Mouse (Mus musculus) induced T-regulatory cell, adult 2 months (primary cell): ENCODE measurements around the gene Papola.
A peak's percentile ranks its signal among the peaks of the same experiment; 100 is the strongest.

Experiments
- DNase-seq: peaks from one replicate; pipeline ENCODE4 v3.0.0-alpha.2; 2012; ENCODE audit warnings: low read depth

Gene Papola

GRCm38 (mm10) chr12:105784196-105784999 lies at the start of gene Papola:
Gene Papola (plus strand): TSS chr12:105784694.
- DNase-seq: peak; percentile 94

DNA sequence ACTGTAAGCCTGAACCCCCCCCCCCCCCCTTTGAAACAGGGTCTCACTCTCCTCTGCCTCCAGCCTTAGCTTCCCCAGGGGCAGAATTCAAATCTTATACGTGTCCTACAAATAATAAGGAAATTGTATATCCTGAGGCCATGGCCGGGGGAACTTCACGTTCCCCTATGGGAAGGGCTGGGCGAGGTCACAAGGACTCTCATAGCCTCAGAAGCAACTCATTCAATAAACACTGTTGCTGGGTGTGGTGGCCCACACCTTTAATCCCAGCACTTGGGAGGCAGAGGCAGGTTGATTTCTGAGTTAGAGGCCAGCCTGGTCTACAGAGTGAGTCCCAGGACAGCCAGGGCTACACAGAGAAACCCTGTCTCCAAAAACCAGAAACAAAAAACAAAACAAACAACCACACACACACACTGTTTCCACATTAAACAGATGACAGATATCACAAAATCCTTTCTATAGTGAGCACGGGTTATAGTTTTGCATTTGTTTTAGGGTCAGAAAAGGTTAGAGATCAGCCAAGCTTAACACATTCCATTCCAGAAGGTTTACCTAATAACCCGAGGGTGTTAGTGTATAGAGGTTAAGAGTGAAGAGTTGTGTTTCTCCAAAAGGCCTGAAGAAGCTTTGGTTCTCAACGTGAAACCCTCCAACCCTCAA lies 49.1 kb upstream of the Papola start:
- no peak for DNase-seq

GRCm38 (mm10) chr12:105735889-105736251 lies 48.6 kb upstream of the Papola start:
- no peak for DNase-seq

DNA sequence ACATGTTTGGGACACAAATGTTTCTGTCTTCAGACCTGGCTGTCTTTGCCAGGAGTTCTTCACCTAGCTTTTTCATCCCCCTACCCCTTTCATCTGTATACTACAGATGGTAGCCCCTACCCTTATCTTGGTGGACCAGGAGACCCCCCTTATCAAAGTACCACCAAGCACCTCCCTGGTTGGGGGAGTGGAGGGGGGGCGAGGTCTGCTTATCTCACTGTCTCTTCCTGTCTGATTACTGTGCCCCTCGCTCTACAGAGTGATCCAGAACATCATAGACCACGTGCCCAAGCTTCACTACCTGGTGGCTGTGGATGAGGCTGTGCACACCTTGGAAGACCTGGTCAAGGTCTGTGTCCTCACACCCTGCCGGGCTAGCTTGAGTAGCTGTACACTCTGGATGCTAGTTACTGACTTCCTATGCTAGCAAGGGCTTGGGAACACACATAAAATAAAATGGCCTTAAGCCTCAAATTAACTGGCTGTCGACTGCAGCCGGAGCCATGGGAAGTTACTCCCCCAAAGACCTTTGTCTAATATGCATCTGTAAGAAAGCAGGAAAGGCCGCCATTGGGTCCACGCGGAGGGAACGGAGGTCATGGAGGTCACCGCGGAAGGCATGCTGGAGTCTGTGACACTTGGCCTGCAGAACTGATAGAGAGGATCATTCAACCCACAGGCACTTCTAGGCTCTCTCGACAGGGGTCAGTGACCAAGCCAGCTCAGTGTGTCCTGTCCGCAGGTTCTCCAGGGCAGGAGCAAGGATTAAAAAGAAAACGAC lies 46.0 kb upstream of the Papola start:
- DNase-seq: no peak

GRCm38 (mm10) chr12:105739656-105740055 lies 44.8 kb upstream of the Papola start:
- no peak for DNase-seq

DNA sequence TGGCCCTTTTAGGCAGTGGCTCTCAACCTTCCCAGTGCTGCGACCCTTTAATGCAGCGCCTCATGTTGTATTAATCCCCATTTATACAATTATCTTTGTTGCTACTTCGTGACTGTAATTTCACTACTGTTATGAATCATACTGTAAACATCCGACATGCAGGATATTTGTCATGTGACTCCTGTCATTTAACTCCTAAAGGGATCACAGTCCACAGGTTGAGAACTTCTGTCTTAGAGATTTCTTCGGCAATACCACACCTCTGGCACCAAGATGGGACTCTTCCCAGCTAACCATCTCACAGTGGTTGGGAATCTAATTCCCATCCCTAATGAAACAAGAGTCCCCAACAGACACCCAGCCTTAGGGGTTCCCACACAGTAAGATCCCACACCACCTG lies 36.4 kb upstream of the Papola start:
- DNase-seq: no peak

- no peak for DNase-seq
Measured at GRCm38 (mm10) chr12:105753813-105754212, 30.7 kb upstream of the Papola start.

DNA sequence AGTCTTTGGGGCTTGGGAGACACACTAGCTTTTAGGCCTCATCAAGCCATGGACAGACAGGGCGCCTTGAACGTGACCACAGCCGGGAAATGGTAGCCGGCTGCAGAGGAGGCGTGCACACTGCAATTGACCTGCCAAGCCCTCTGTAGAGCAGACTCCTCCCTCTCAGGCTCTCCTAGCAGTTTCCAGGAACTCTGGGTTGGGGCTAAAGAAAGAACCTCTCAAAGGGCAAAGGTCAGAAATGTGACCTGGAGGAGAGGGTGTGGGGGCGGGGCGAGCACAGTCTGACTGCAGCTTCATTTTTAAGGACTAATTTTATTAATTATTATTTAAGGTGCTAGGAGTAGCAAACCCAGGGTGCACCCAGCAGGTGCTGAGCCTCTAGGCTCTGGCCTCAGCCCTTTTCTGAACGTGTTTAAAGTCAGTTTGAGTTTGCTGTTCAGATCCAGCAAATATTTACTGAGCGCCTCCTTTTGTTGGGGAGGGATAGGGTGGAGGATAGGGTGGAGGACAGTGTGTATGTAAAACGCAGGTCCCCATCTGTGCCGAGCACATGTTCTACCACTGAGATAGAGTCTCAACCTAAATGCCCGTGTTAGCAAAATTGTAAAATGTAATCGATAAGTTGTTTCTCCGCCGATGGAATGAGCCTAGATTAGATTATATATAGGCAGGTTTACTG lies 26.5 kb upstream of the Papola start:
- no peak for DNase-seq

- DNase-seq: no peak
Measured at GRCm38 (mm10) chr12:105758911-105759310, 25.6 kb upstream of the Papola start.

DNA sequence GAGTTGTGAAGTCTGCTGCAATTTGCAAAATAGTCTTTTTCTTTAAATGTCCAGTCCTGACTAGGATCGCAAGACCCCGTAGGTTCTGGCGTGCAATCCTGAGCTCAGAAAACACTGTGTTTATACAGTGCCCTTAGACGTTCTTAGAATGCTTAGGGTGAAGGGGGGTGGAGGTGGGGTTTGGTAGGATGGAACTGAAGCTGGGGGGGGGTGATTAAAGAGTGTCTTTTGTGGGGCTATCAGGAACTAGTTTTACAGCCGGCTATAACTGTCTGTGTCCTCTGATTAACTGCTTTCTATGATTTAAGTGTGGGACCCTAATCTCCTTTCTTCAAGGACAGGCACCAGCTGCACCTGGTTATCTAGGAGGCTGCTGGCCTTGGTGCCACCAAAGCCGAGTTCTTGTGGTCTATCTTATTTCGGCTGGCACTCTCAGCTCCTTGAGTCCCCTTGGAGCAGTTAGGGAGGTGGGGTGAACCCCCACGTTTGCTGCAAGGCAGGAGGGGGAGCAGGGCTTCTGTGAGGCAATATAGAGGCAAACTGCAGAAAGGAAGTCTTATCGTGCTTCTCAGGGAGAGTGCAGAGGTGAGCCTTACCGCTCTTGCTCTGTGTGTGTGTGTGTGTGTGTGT lies 24.5 kb upstream of the Papola start:
- DNase-seq: no peak

DNA sequence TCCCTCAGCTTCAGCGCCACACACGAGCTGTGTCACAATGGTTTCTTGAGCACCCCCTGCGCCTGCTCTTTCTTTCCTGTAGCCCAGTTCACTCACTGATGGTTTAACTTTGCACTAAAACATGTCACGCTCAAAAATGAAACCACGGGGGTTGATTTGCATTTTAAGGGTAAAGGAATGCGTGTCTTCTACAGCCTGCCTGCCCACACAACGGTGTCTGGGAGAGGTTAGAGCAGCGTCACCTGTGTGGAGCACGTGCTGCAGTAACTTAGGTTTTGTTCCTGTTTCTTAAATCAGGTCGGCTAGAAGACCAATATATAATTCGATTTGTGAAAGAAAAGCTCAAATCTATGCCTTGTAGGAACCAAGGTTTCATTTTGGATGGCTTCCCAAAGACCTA lies 23.3 kb upstream of the Papola start:
- DNase-seq: peak; percentile 60

- no peak for DNase-seq
Measured at GRCm38 (mm10) chr12:105761629-105762028, 22.9 kb upstream of the Papola start.

DNA sequence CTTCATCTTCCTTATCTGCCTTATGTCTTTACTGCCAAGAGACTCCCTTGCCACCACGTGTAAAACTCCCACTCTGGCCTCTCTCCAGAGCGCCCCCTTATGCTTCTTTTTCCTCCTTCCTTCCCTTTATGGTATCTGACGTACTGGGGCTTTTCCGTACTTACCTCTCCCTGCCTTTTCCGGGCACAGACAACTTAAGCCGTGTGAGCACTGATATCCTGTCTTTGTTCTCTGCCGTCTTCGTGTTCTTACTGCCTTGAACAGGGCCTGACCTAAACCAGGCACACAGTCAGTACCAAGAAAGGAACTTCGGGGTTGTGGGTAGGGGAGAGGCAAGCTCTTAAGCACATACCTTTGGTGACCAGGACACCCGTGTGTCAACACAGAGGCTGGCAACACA lies 14.8 kb upstream of the Papola start:
- DNase-seq: no peak

- no peak for DNase-seq
Measured at GRCm38 (mm10) chr12:105774871-105775270, 9.6 kb upstream of the Papola start.

- no peak for DNase-seq
Measured at GRCm38 (mm10) chr12:105777651-105778050, 6.8 kb upstream of the Papola start.

DNA sequence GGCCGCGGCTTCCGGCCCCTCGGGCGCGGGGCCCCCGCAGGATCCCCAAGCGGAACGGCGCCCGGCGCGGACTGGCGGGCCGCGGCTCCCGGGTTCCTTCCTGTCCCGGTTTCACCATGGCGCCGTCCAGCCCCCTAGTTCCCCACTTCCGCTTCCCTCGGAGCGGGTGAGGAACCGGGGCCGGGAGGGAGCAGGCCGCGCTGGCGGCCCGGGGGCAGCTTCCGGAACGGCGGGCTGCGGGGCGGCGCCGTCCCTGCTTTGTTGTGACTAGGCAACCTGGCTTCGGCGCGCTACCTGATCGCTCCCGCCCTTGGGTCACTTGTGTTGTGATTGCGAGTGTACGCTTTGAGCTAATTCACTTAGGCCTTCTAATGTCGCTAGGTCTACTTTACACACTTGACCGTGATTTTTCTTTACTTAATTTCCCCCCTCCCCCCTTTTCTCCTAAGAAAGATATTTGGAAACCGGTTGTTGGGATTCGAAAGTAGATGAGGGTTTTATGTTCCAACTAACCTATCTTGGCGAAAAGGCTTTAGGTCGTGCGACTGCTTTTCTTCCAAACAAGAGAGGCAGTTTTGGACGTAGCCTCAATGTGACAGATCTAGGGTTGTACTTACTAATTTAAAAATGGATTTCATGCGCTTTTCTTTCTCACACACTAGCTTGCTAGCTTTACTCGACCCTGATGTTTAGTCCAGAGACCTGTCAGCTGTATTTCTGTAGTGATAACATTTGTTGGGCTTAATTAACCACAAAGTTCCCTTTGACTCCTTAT lies 693 bp downstream of the Papola start:
- DNase-seq: peak; percentile 88

DNA sequence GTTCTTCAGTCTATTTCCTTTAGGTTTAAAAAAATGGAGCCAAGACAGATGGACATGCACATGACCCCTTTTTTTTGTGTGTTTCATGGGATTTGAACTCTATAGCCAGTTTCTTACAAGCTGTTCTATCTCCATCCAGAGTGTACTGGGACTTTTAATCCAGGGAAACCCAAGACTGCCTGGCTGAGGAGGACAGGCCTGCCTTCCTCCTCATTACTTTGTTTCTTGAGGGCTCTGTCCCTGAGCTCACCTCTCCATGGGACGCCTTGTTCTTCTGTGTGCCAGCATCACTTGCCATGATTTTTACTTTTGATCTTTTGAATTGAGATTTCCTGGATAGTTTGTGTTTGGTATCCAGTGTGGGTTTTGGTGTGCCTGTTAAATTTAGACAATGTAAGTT lies 1.6 kb downstream of the Papola start:
- DNase-seq: no peak

DNA sequence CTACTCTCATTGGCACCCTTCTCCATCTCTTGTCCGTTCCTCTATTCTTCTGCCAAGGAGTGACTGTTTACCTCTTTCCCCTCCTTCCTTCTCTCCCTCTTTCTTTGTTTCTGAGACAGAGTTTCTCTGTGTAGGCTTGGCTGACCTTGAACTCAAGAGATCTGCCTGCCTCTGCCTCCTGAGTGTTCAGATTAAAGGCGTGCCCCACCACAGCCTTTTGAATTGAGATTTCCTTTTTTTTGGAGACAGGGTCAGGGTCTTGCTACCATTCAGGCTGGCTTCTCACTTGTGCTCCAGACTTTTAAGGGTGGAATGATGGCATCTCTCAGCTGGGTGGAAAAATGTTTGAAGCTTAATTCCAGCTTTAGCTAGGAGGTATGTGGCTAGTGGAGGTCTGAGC lies 3.1 kb downstream of the Papola start:
- no peak for DNase-seq

GRCm38 (mm10) chr12:105789885-105790284 lies 5.4 kb downstream of the Papola start:
- no peak for DNase-seq

- DNase-seq: no peak
Measured at GRCm38 (mm10) chr12:105794896-105795295, 10.4 kb downstream of the Papola start.

GRCm38 (mm10) chr12:105798001-105798400 lies 13.5 kb downstream of the Papola start:
- no peak for DNase-seq
